Mouse (Mus musculus): ENCODE results near the gene Ppp2r2c.

Gene Ppp2r2c

DNA sequence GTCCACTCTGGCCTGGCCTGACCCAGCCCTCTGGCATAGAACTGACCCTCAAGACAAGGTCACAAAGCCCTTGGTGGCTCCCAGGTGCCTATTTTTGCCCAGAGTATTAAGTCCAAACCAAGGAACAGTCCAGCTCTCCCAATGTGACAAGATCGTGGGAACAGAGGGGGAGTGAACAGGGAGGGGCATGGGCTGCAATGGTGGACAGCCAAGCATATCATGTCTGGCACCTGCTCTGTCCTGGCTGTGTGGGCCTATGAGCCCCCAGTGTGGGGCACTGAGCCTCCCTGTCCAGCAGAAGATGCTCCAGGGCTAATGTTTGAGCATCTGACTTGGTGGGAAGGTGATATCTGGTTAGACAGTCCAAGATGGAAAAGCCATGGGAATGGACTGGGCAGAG, 118.3 kb downstream of the Ppp2r2c start:
- DNase-seq (ENCODE audit: low read depth, low spot score): no peak

GRCm38 (mm10) chr5:36988124-36988780, 119.9 kb downstream of the Ppp2r2c start:
- DNase-seq (ENCODE audit: low read depth, low spot score): no peak

- peak; percentile 97 for DNase-seq (ENCODE audit: low read depth, low spot score)
Measured at GRCm38 (mm10) chr5:36988781-36989624, 120.7 kb downstream of the Ppp2r2c start, which contains the start of gene Wfs1. TSS of gene Wfs1 (minus strand) at chr5:36989205.

- DNase-seq (ENCODE audit: low read depth, low spot score): no peak
Measured at GRCm38 (mm10) chr5:36989625-36989977, 121.3 kb downstream of the Ppp2r2c start.

DNA sequence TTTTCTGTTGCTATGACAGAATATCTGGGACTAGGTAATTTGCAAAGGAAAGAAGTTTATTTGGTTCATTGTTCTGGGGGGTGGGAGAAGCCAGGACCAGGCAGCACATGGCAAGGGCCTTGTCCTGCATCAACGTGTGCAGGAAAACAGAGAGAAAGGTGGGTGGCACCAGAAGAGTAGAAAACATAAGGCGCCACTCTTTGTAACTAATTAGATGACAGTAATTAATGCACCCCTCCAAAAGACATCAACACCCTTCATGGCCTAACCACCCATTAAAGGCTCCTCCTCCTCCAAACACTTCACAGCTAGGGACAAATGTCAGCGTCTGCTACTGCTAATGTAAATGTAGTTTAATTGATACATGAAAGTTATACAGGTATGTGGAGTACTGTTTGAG, 121.9 kb downstream of the Ppp2r2c start:
- no peak for DNase-seq (ENCODE audit: low read depth, low spot score)

DNA sequence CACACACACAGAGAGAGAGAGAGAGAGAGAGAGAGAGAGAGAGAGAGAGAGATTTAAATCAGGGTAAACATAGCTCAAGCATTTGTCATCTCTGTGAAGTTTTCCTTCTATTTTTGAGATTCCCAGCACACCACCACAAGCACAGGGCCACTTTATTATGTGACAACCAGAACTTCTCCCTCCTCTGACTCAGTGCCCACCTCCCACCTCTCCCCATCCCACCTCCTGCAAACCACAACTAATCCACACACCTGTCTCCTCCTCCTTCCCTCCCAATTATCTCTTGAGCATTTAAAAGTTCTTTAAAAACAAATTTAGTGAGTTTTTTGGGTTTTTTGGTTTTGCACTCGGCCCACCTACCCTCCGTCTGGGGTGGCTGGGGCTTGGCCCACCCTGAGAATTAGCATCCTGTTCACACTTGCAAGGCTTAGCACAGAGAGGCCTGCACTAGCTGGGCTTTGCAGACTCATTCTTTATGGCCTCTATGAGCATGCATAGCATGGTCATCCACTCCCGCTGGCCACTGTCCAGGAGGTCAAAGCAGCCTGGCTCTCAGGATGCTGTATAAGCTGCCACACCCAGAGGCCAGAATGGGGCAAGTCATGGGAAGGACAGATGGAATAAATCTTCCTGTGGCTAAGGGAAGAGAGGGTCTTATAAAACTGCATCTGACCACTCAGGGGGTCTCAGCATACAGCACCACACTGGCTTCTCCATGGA, 122.5 kb downstream of the Ppp2r2c start:
- no peak for DNase-seq (ENCODE audit: low read depth, low spot score)

GRCm38 (mm10) chr5:36996410-36996809, 128.1 kb downstream of the Ppp2r2c start:
- no peak for DNase-seq (ENCODE audit: low read depth, low spot score)

DNA sequence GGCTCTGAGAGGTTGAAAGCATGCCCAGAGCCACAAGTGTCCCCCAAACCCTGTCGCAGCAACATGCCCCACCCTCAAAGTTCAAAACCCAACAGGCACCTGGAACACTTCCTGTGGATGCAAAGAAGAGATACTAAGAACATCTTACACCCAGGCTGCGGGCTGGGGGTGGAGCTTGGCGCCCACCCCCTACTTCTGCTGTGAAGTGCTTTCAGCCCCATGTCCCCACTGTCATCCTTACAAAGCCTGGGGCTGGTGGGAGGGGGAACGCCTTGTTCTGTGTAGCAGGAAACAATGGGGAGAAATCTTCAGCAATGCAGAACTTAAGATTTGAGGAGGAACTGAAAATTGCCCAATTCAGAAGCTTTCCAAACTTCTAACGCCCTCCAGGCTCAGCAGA, 129.7 kb downstream of the Ppp2r2c start:
- DNase-seq (ENCODE audit: low read depth, low spot score): no peak

- DNase-seq (ENCODE audit: low read depth, low spot score): no peak
Measured at GRCm38 (mm10) chr5:37001002-37001401, 132.7 kb downstream of the Ppp2r2c start.

DNA sequence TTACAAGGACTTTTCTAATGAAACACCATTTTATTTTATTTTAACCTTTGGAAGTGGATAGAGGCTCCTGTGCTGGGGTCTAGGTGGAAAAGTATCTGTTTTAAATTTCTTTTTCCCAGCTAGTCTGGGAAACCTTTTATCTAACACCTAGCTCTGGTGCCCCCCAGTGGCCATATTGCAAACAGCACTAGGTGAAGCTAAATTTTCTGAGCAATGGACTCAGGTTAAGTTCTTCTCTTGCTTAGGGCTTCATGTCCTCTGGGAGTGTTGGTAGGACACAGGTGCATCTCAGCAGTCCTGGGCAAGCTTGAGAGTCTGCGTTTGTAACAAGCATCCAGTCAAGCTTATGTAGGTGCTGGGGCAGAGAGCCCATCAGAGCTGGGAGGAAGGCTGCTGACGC, 133.7 kb downstream of the Ppp2r2c start:
- no peak for DNase-seq (ENCODE audit: low read depth, low spot score)

Data from skeletal muscle tissue, adult 2 months (tissue).